Mouse (Mus musculus) olfactory bulb, adult 2 months (tissue): ENCODE data around the gene Slc26a5.

Experiments used
- CTCF ChIP-seq: fragments of 200-500 bp; IDR thresholded peaks from 2 replicates; pipeline ENCODE4 v1.5.1; 2012; ENCODE audit warnings: low read depth, mild to moderate bottlenecking, low read length, moderate library complexity; ENCODE audit not compliant: insufficient read depth
- POLR2A ChIP-seq: fragments of 200-500 bp; IDR thresholded peaks from 2 replicates; pipeline ENCODE4 v1.6.1; 2012; ENCODE audit warnings: mild to moderate bottlenecking, low read depth, low read length, moderate library complexity; ENCODE audit not compliant: insufficient read depth

- TF ChIP-seq POLR2A, result no peak
- TF ChIP-seq CTCF, result no peak
Measured at GRCm38 (mm10) chr5:21776491-21776890, 88.9 kb downstream of the Slc26a5 start.
